Mouse (Mus musculus) forebrain, postnatal 0 days (tissue): ENCODE results near the gene Fcmr. TPM values are rescaled to one million over a fixed set of nuclear protein-coding genes. Genes with fewer than 3 reads are reported as not detected.

Experiments used
- ATAC-seq: fragments of 200-750 bp; cut with Nextera tagmentation; 2 replicates; pipeline ENCODE4 v1.8.0; 2017; ENCODE audit warnings: mild to moderate bottlenecking, moderate library complexity
- DNase-seq: peaks from one replicate; pipeline ENCODE4 v3.0.0-alpha.2; 2015
- H3K27ac ChIP-seq: fragments of 300-500 bp; sonication (generic); 2 replicates; pipeline ENCODE4 v1.5.1; 2014; ENCODE audit warnings: low read depth, mild to moderate bottlenecking, antibody characterized with exemption, low read length, moderate library complexity, mixed read lengths
- H3K27me3 ChIP-seq: fragments of 300-500 bp; sonication (generic); 2 replicates; pipeline ENCODE4 v1.6.1; 2014; ENCODE audit warnings: mild to moderate bottlenecking, low read length, mixed read lengths; ENCODE audit not compliant: insufficient read depth
- H3K36me3 ChIP-seq: fragments of 300-500 bp; sonication (generic); 2 replicates; pipeline ENCODE4 v1.6.1; 2014; ENCODE audit warnings: mild to moderate bottlenecking, moderate library complexity; ENCODE audit not compliant: insufficient read depth
- H3K4me1 ChIP-seq: fragments of 300-500 bp; sonication (generic); 2 replicates; pipeline ENCODE4 v1.6.1; 2014; ENCODE audit warnings: antibody characterized with exemption; ENCODE audit not compliant: insufficient read depth
- H3K4me2 ChIP-seq: fragments of 300-500 bp; sonication (generic); 2 replicates; pipeline ENCODE4 v1.6.1; 2014; ENCODE audit warnings: low read depth, mild to moderate bottlenecking, moderate library complexity
- H3K4me3 ChIP-seq: fragments of 300-500 bp; sonication (generic); 2 replicates; pipeline ENCODE4 v1.5.1; 2014; ENCODE audit warnings: low read depth, low read length, mixed read lengths
- H3K9ac ChIP-seq: fragments of 300-500 bp; sonication (generic); 2 replicates; pipeline ENCODE4 v1.6.1; 2014; ENCODE audit warnings: mild to moderate bottlenecking
- H3K9me3 ChIP-seq: fragments of 300-500 bp; sonication (generic); 2 replicates; pipeline ENCODE4 v1.6.1; 2016; ENCODE audit warnings: low read length
- CTCF ChIP-seq: sonication (generic); IDR thresholded peaks from 2 replicates; pipeline ENCODE4 v1.5.1; 2016; ENCODE audit warnings: antibody characterized with exemption, control low read depth, low read depth
- WGBS: fragments of 180-500 bp; shearing (Covaris S2); extraction: QIAGEN DNeasy Blood & Tissue Kit; methylation state at CpG from one replicate; pipeline ENCODE4 v1.1.7; 2014; 5-methylcytosine and 5-hydroxymethylcytosine counted together
- polyA plus RNA-seq: library from polyadenylated mRNA; unstranded; fragments of >200 nt; fragmentation: Nextera tagmentation; extraction: Ambion mirVana; gene quantifications from 2 replicates; pipeline ENCODE4 v1.2.1, GENCODE M21; 2015
- total RNA-seq: library from RNA; depleted of rRNA; stranded (reverse); fragments of >200 nt; gene quantifications from 2 replicates; pipeline ENCODE4 v1.2.3, GENCODE M21; 2014

Gene Fcmr
- total and polyA plus RNA-seq, 2 experiments from 2014 or later = 1.8 TPM; not detected in 1

DNA sequence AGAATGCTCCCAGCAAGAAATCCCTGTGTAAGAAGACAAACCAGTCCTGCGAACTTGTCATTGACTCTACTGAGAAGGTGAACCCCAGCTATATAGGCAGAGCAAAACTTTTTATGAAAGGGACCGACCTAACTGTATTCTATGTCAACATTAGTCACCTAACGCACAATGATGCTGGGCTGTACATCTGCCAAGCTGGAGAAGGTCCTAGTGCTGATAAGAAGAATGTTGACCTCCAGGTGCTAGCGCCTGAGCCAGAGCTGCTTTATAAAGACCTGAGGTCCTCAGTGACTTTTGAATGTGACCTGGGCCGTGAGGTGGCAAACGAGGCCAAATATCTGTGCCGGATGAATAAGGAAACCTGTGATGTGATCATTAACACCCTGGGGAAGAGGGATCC is 21.0 kb upstream of the Fcmr start:
- ATAC-seq = no peak
- no peak overlapping the region for H3K27ac ChIP-seq
- H3K27me3 ChIP-seq = no peaks in the 10 kb centered on the region
- H3K4me2 ChIP-seq = no peak overlapping the region
- no peak for DNase-seq
- H3K36me3 ChIP-seq = no peaks in the 10 kb centered on the region
- no peak for TF ChIP-seq CTCF
- H3K9ac ChIP-seq = no peak overlapping the region
- no peaks in the 10 kb centered on the region for H3K4me1 ChIP-seq
- H3K9me3 ChIP-seq = no peaks in the 10 kb centered on the region
- no peak overlapping the region for H3K4me3 ChIP-seq
- WGBS = 92% methylated on average over 7 of the region's 7 CpGs

DNA sequence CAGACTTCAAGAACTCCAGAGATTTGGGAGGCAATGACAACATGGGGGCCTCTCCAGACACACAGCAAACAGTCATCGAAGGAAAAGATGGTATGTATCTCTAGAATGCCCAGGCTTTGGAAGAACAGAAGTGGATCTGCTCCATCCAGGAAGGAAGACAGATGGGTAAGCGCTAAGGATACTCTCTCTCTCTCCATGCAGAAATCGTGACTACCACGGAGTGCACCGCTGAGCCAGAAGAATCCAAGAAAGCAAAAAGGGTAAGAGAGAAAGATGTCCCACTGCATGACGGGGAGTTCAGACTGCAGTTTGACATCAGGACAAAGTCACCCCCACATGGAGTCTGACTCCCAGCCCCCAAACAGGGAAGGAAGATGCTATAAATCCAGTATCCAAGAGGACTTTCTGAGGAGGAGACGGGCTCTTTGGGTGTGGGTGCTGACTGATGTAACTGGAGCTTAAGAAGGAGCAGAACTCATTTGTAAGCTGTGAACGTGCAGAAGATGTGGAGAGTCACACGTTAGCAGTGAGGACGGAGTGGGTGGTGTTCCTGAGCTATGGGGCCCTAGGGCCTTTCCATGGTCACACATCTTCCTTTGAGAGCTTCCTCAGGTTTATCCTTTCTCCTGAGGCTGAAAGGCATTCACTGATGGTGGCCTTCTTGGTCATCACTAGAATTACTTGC is 15.8 kb upstream of the Fcmr start:
- Histone ChIP-seq H3K9ac (no peak overlapping the region), H3K4me2 (no peak overlapping the region), H3K36me3 (no peaks in the 10 kb centered on the region), H3K4me3 (no peak overlapping the region), H3K27me3 (no peaks in the 10 kb centered on the region), H3K4me1 (no peaks in the 10 kb centered on the region), H3K9me3 (no peaks in the 10 kb centered on the region), H3K27ac (no peak overlapping the region)
- ATAC-seq = no peak
- TF ChIP-seq CTCF = no peak
- DNase-seq = no peak
- WGBS = 90% methylated on average over 10 of the region's 10 CpGs

DNA sequence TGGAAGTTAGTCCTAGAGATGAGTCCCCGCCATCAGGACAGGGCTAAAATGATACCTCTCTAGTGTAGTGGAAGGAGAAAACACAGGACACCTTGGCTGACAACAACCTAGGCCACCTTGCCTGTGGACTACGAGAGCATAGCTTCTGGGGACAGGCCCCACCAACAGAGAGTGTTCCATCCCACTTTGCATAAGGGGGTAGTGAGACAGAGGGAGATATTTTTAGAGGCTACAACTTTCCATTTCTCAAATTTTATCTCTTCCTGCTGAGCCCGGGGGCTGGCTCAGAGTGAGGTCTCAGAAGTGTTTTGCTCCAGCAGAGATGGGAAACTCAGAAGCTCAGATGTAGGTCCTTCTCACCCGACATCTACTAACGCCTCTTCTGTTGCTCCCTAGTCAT is 15.1 kb upstream of the Fcmr start:
- H3K9me3 ChIP-seq = no peaks in the 10 kb centered on the region
- H3K27ac ChIP-seq = no peak overlapping the region
- DNase-seq (no peak), ATAC-seq (no peak)
- no peak for TF ChIP-seq CTCF
- WGBS = 94% methylated on average over 5 of the region's 5 CpGs
- H3K27me3 ChIP-seq = no peaks in the 10 kb centered on the region
- H3K9ac ChIP-seq = no peak overlapping the region
- no peak overlapping the region for H3K4me3 ChIP-seq
- no peaks in the 10 kb centered on the region for H3K4me1 ChIP-seq
- no peaks in the 10 kb centered on the region for H3K36me3 ChIP-seq
- no peak overlapping the region for H3K4me2 ChIP-seq

DNA sequence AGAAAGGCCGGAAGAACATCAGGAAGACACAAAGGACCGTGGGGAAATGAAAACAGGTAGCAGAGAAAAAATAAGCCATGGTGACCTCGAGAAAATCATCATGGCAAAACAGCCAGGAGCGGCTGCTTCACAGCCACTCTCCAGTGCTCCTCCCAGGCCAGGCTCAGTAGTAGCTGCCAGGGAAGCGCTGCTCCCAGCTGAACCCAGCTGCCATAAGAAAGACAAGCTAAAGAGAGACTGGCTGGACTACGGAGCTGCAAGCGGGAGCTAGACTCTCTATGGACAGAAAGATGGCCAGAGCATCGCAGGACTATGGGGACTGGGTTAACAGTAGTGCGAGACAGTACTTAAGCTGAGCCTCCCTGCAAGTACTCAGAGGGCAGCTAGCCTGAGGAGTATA is 10.7 kb upstream of the Fcmr start:
- H3K36me3 ChIP-seq = no peaks in the 10 kb centered on the region
- H3K27ac ChIP-seq = no peak overlapping the region
- no peaks in the 10 kb centered on the region for H3K9me3 ChIP-seq
- H3K27me3 ChIP-seq = no peaks in the 10 kb centered on the region
- DNase-seq (no peak), ATAC-seq (no peak)
- H3K4me1 ChIP-seq = no peaks in the 10 kb centered on the region
- no peak for TF ChIP-seq CTCF
- no peak overlapping the region for H3K4me3 ChIP-seq
- no peak overlapping the region for H3K9ac ChIP-seq
- H3K4me2 ChIP-seq = no peak overlapping the region
- WGBS = 85% methylated on average over 9 of the region's 9 CpGs

DNA sequence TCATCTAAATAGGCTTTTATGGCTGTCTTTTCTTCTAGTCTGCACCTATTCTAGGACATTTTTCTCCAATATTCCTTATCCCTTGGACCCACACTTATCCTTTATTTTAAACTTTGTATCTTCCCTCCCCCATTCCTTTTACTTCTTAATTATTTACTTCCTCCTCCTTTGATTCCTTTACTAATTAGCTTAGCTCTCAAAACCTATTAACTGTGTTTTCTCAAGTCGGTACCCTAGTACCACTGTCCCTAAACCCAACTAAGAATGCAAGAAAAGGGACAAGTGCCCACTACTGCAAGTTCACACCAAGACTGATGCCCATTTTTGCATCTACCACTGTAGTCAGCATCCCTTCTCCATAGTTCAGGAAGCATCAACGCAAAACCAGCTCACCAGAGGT is 9.7 kb upstream of the Fcmr start:
- Histone ChIP-seq H3K4me1 (no peaks in the 10 kb centered on the region), H3K36me3 (no peaks in the 10 kb centered on the region), H3K9me3 (no peaks in the 10 kb centered on the region), H3K27ac (no peak overlapping the region), H3K9ac (no peak overlapping the region), H3K4me3 (no peak overlapping the region), H3K4me2 (no peak overlapping the region), H3K27me3 (no peaks in the 10 kb centered on the region)
- DNase-seq (no peak), ATAC-seq (no peak)
- 78% methylated on average over 2 of the region's 2 CpGs for WGBS
- no peak for TF ChIP-seq CTCF

DNA sequence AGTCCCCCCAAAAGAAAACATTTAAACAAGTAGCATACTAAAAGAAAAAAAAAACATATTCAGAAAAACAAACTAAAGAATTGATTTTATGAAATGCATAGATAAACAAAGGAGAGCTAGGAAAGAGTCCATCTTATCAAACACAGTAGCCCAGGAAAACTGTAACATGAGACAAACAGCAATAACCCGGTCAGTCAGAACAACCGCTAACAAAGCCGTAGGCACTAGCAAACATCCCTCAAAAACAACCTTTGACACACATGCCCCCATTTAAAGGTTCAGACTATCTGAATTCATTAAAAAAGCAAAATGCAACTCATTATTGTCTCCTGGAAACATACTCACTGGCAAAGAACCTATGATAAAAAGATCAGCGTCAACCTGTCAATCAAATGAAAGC is 8.0 kb upstream of the Fcmr start:
- H3K9ac ChIP-seq = no peak overlapping the region
- 72% methylated on average over 4 of the region's 4 CpGs for WGBS
- no peak for DNase-seq
- H3K4me3 ChIP-seq = no peak overlapping the region
- H3K4me2 ChIP-seq = no peak overlapping the region
- H3K27ac ChIP-seq = no peak overlapping the region
- no peaks in the 10 kb centered on the region for H3K9me3 ChIP-seq
- no peaks in the 10 kb centered on the region for H3K4me1 ChIP-seq
- ATAC-seq = no peak
- H3K27me3 ChIP-seq = no peaks in the 10 kb centered on the region
- no peaks in the 10 kb centered on the region for H3K36me3 ChIP-seq
- TF ChIP-seq CTCF = no peak

DNA sequence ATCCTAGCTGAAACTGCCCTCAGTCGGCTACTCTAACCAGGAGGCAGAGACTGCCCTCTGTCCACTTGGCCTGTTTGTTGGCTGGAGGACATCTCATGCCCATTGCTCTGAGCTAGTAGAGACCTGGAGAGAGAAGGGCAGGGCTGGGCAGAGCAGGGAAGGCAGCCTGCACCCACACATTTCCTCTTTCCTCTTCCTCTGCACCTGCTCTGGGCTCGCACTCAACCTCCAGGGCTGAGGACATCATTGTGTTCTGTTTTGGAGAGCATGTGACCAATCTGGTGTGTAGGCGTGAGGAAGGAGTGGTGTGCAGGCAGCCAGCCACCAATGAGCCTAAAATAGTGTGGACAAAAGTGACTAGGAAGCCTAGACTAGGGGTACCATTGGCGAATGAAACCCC is 1.2 kb upstream of the Fcmr start:
- no peaks in the 10 kb centered on the region for H3K36me3 ChIP-seq
- WGBS = 85% methylated on average over 4 of the region's 4 CpGs

More for the DNA sequence above, 1.2 kb upstream of the Fcmr start:
- H3K4me1 ChIP-seq = no peaks in the 10 kb centered on the region
- DNase-seq = no peak
- no peaks in the 10 kb centered on the region for H3K9me3 ChIP-seq
- ATAC-seq = no peak
- no peak overlapping the region for H3K27ac ChIP-seq
- H3K27me3 ChIP-seq = no peaks in the 10 kb centered on the region
- H3K4me3 ChIP-seq = no peak overlapping the region
- H3K9ac ChIP-seq = no peak overlapping the region
- TF ChIP-seq CTCF = no peak
- no peak overlapping the region for H3K4me2 ChIP-seq
